Mouse (Mus musculus): ENCODE data around the gene Plaa.

DNA sequence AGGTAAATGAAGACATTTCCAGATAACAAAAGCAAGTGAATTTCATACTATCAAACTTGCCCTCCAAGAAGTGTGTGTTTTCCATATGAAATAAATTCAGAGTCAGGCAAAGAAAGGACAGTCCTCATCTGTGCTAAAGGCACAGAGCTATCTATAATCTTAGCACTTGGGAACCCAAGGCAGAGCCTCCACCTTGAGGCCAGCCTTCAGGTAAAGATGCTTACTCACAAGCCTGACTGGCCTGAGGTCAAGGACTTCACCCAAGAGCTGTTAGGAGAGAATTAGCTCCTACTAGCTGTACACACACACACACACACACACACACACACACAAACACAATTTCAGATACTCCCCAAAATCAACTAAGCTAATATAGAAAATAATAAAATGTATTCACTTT, 10.3 kb downstream of the Plaa start:
- no peak for TF ChIP-seq USF1 (IDR thresholded peaks at IDR 0.05; ENCODE audit: low read depth)
- TF ChIP-seq CTCF (IDR thresholded peaks at IDR 0.05; ENCODE audit: control insufficient read depth, insufficient read depth, insufficient read length): no peak
- no peak for TF ChIP-seq MAX (IDR thresholded peaks at IDR 0.05)
- no peak for TF ChIP-seq MYOG (IDR thresholded peaks at IDR 0.05; ENCODE audit: control insufficient read depth, extremely low read depth, insufficient read length)
- TF ChIP-seq CEBPB (IDR thresholded peaks at IDR 0.05; ENCODE audit: low read depth): no peak
- no peak for TF ChIP-seq MYOD1 (IDR thresholded peaks at IDR 0.05; ENCODE audit: control insufficient read depth, insufficient read length, low read depth)

Data from C2C12 (cell line).